27 mouse cellular contexts compared by ENCODE assay signal in the genomic region with DNA sequence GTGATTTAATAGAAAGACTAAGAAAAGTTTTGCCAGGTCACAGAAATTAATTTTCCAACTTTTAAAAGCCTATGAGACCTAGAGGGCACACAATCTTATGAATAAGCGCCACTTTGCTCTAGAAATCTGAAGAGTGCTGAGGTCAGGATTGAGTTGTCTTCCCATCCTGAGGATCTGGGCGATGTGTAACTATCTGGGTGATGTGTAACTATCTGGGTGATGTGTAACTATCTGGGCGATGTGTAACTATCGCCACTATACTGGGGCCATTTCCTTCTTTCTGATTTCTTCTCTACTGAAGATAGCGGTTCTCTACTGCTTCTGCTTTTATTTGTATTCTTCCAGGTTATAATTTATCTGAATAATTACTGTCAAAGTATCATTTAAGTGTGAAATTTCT. TPM values are rescaled to one million over a fixed set of nuclear protein-coding genes. Genes with fewer than 3 reads are reported as not detected.
A peak's percentile ranks its signal among the peaks of the same experiment; 100 is the strongest.
DNase-seq lines count a peak whose midpoint lies in the region; ATAC-seq and TF ChIP-seq lines count a peak whose summit lies in the region.
"Had no signal": no experiment of that assay in that cellular context is flagged by ENCODE, and none has a peak within 500 bp of the region (broad histone marks: within the 10 kb centered on the region; RNA-seq: fewer than 3 reads in every experiment).

No protein-coding gene starts in this region.

- no peak for TF ChIP-seq CTCF in kidney, adult 2 months (conservative IDR thresholded peaks at IDR 0.05; ENCODE audit: insufficient read depth, insufficient read length, low read depth, low read length)

- no peak overlapping the region for H3K27ac ChIP-seq in kidney, adult 2 months (ENCODE audit: insufficient read depth, low read depth, low read length)
- H3K27ac ChIP-seq in kidney, embryonic 16.5 days (ENCODE audit: low read length), result no peak overlapping the region
- H3K27ac ChIP-seq: embryonic facial prominence, embryonic 15.5 days; forebrain, embryonic 10.5 days; heart, adult 2 months; heart, embryonic 15.5 days; hindbrain, embryonic 10.5 days; hindbrain, embryonic 14.5 days had no signal

- 0 out of 2 replicates have a peak, but pooled peaks cover 4% of the 10 kb centered on the region for H3K9me3 ChIP-seq in kidney, embryonic 16.5 days (ENCODE audit: low read length)
- H3K9me3 ChIP-seq: embryonic facial prominence, embryonic 15.5 days; forebrain, embryonic 10.5 days; G1E; heart, embryonic 15.5 days; hindbrain, embryonic 10.5 days had no signal

- no peaks in the 10 kb centered on the region; the same call in 1 of the 2 replicates for H3K4me1 ChIP-seq in kidney, adult 2 months (ENCODE audit: control insufficient read depth, insufficient read depth, low read length)
- no peaks in the 10 kb centered on the region for H3K4me1 ChIP-seq in kidney, embryonic 16.5 days (ENCODE audit: insufficient read depth, low read length)
- H3K4me1 ChIP-seq: embryonic facial prominence, embryonic 15.5 days; forebrain, embryonic 10.5 days; heart, embryonic 15.5 days; hindbrain, embryonic 10.5 days had no signal

- no peaks in the 10 kb centered on the region; the same call in 1 of the 2 replicates for H3K27me3 ChIP-seq in kidney, adult 2 months (replicated peaks; ENCODE audit: control insufficient read depth, insufficient read depth, low read length)
- H3K27me3 ChIP-seq in kidney, embryonic 16.5 days (ENCODE audit: insufficient read depth, low read length), result no peaks in the 10 kb centered on the region
- H3K27me3 ChIP-seq: embryonic facial prominence, embryonic 15.5 days; heart, embryonic 15.5 days had no signal

- DNase-seq in kidney, adult 18-20 months, result peak; percentile 16
- peak; percentile 79 for DNase-seq in kidney, adult 2 months
- peak; percentile 48 to 60 for DNase-seq in kidney, postnatal 36 days
- DNase-seq in adrenal gland, postnatal 4 days (ENCODE audit: low spot score in 2 of 2), result no peak
- DNase-seq: adrenal gland, adult 8-10 months; adrenal gland, postnatal 36 days; cerebellum, adult 11 months; cerebellum, adult 8-10 months; cerebellum, postnatal 14 days; embryo, embryonic 11 days; heart, adult 2 months; heart, postnatal 14 days had no signal

- no peak overlapping the region for H3K9ac ChIP-seq in kidney, embryonic 16.5 days (replicated peaks; ENCODE audit: low read length)
- H3K9ac ChIP-seq: embryonic facial prominence, embryonic 15.5 days; heart, embryonic 15.5 days; hindbrain, embryonic 14.5 days had no signal

- no peak overlapping the region for H3K4me2 ChIP-seq in kidney, embryonic 16.5 days (replicated peaks; ENCODE audit: low read depth, low read length)
- H3K4me2 ChIP-seq: embryonic facial prominence, embryonic 15.5 days; heart, embryonic 11.5 days; heart, embryonic 15.5 days; hindbrain, embryonic 14.5 days had no signal

- no peaks in the 10 kb centered on the region for H3K36me3 ChIP-seq in kidney, adult 2 months (ENCODE audit: control insufficient read depth, insufficient read depth, low read length)
- H3K36me3 ChIP-seq in kidney, embryonic 16.5 days (ENCODE audit: insufficient read depth, low read length), result no peaks in the 10 kb centered on the region
- H3K36me3 ChIP-seq: embryonic facial prominence, embryonic 15.5 days; forebrain, embryonic 10.5 days; G1E; heart, embryonic 15.5 days; hindbrain, embryonic 10.5 days had no signal

- WGBS in kidney, adult 2 months, result 58% methylated on average over 5 of the region's 5 CpGs
- 81% methylated on average over 5 of the region's 5 CpGs for WGBS in kidney, embryonic 16.5 days

- no peak overlapping the region for H3K4me3 ChIP-seq in kidney, adult 2 months (ENCODE audit: insufficient read depth, low read depth, low read length)
- H3K4me3 ChIP-seq in kidney, embryonic 16.5 days (ENCODE audit: low read length), result no peak overlapping the region
- H3K4me3 ChIP-seq: embryonic facial prominence, embryonic 15.5 days; erythroblast, embryonic 14.5 days; forebrain, embryonic 10.5 days; heart, adult 2 months; heart, embryonic 15.5 days; hindbrain, embryonic 10.5 days had no signal

- TF ChIP-seq POLR2A in kidney, adult 2 months (IDR thresholded peaks at IDR 0.05; ENCODE audit: low read depth, low read length), result no peak

- peak; percentile 46; the same call in 1 of the 2 replicates for ATAC-seq in kidney, embryonic 16.5 days (ENCODE audit: low FRiP score, low TSS enrichment)
- ATAC-seq in inflammation-experienced regulatory T-cells, adult 6 months, result no peak
- ATAC-seq: CD4-positive, CD25-positive, alpha-beta regulatory T cell, adult 4 months; forebrain, embryonic 14.5 days had no signal

RNA-seq across cellular contexts. Expression of a gene that starts 58.8 kb away (rescaled TPM):
- polyA plus RNA-seq in kidney, adult 2 months (2012; rRNA removed), result not detected in 2 replicates
- not detected in 2 replicates for polyA plus RNA-seq in kidney, embryonic 16.5 days (2015; fragmentation: Nextera tagmentation; extraction: Ambion mirVana)
- not detected for total RNA-seq in adrenal gland, postnatal 4 days (2021)
- polyA plus RNA-seq in inflammation-experienced regulatory T-cells, adult 6 months (2017; shearing (Covaris generic)), result not detected
- total RNA-seq: adrenal gland, adult 8-10 months; adrenal gland, postnatal 36 days; common myeloid progenitor, adult 5-6 weeks; G1E; gastrocnemius, adult 8-10 months; gastrocnemius, postnatal 4 days; heart, adult 2 months; heart, postnatal 14 days had no signal
- polyA plus RNA-seq: CD4-positive, CD25-positive, alpha-beta regulatory T cell, adult 4 months; embryonic facial prominence, embryonic 15.5 days; erythroblast, embryonic 14.5 days; forebrain, embryonic 10.5 days; forebrain, embryonic 14.5 days; G1E; heart, adult 2 months; heart, embryonic 11.5 days; heart, embryonic 15.5 days had no signal

Comparison
In these comparisons a context has a peak if more than half of its experiments do, and no peak if none do; other contexts are left out.
1. DNase-seq: peak in kidney, adult 18-20 months (single experiment), kidney, adult 2 months (single experiment) and kidney, postnatal 36 days (2 of 2); none in adrenal gland, postnatal 4 days (0 of 2).